Mouse (Mus musculus) liver, embryonic 14.5 days (tissue): ENCODE data around the gene Fhl3. TPM values are rescaled to one million over a fixed set of nuclear protein-coding genes. Genes with fewer than 3 reads are reported as not detected.
"Not testable (repeated sequence)": the region's sequence is repeated elsewhere in the genome, so short reads cannot be mapped to it uniquely, and the experiment has no call there.

Experiments used
- ATAC-seq: fragments of 200-750 bp; cut with Nextera tagmentation; 2 replicates; pipeline ENCODE4 v1.8.0; 2017; ENCODE audit warnings: moderate number of reproducible peaks, mild to moderate bottlenecking, moderate library complexity; ENCODE audit not compliant: insufficient read depth
- DNase-seq, 3 experiments: peaks; one replicate each; pipeline ENCODE4 v3.0.0-alpha.2; 2012 to 2013; ENCODE audit warnings: low read depth in 3 of 3, low spot score in 3 of 3
- H3K27ac ChIP-seq: fragments of 300-500 bp; sonication (generic); 2 replicates; pipeline ENCODE4 v1.5.1; 2014; ENCODE audit warnings: moderate library complexity, mild to moderate bottlenecking, control low read depth, inconsistent platforms
- H3K27me3 ChIP-seq: fragments of 300-500 bp; sonication (generic); 2 replicates; pipeline ENCODE4 v1.6.1; 2014; ENCODE audit warnings: mild to moderate bottlenecking, low read length, moderate library complexity; ENCODE audit not compliant: control insufficient read depth, insufficient read depth
- H3K36me3 ChIP-seq: fragments of 300-500 bp; sonication (generic); replicated peaks from 2 replicates; pipeline ENCODE4 v1.6.1; 2014; ENCODE audit warnings: low read depth; ENCODE audit not compliant: control insufficient read depth, insufficient read depth
- H3K4me1 ChIP-seq, 2 experiments: fragments of 200-500 bp in 1 of 2; fragments of 300-500 bp in 1 of 2; sonication (generic) in 1 of 2; replicated peaks; 2 replicates each; pipeline ENCODE4 v1.6.1; 2012 to 2014; ENCODE audit warnings: antibody characterized with exemption in 1 of 2, inconsistent platforms in 1 of 2, low read length in 1 of 2; ENCODE audit not compliant: control insufficient read depth in 2 of 2, insufficient read depth in 2 of 2
- H3K4me2 ChIP-seq: fragments of 300-500 bp; sonication (generic); 2 replicates; pipeline ENCODE4 v1.6.1; 2014; ENCODE audit warnings: low read depth, mild to moderate bottlenecking, control low read depth, moderate library complexity
- H3K4me3 ChIP-seq, 2 experiments: fragments of 200-500 bp in 1 of 2; fragments of 300-500 bp in 1 of 2; sonication (generic) in 1 of 2; 2 replicates each; pipeline ENCODE4 v1.5.1; 2012 to 2014; ENCODE audit warnings: low read depth in 2 of 2, low read length in 2 of 2, mild to moderate bottlenecking in 2 of 2, control low read depth in 1 of 2, inconsistent platforms in 1 of 2, moderate library complexity in 1 of 2; ENCODE audit not compliant: insufficient read depth in 1 of 2
- H3K9ac ChIP-seq: fragments of 300-500 bp; sonication (generic); replicated peaks from 2 replicates; pipeline ENCODE4 v1.6.1; 2014; ENCODE audit warnings: mild to moderate bottlenecking, control low read depth, moderate library complexity
- H3K9me3 ChIP-seq: fragments of 300-500 bp; sonication (generic); 2 replicates; pipeline ENCODE4 v1.6.1; 2016; ENCODE audit warnings: low read length, mixed read lengths; ENCODE audit not compliant: control insufficient read depth
- CTCF ChIP-seq: IDR thresholded peaks from 2 replicates; pipeline ENCODE4 v1.5.1; 2016; ENCODE audit warnings: antibody characterized with exemption, low read depth, control low read depth
- EP300 ChIP-seq: IDR thresholded peaks from 2 replicates; pipeline ENCODE4 v1.6.1; 2016; ENCODE audit warnings: antibody characterized with exemption, low read depth
- WGBS: fragments of 180-500 bp; shearing (Covaris S2); extraction: QIAGEN DNeasy Blood & Tissue Kit; methylation state at CpG from one replicate; pipeline ENCODE4 v1.1.7; 2014; ENCODE audit not compliant: insufficient replicate concordance; 5-methylcytosine and 5-hydroxymethylcytosine counted together
- polyA plus RNA-seq, 2 experiments: library from polyadenylated mRNA; depleted of rRNA in 1 of 2; stranded (reverse) in 1 of 2; unstranded in 1 of 2; fragments of >200 nt; fragmentation: Nextera tagmentation in 1 of 2; extraction: Ambion mirVana in 1 of 2; gene quantifications; 2 replicates each; pipeline versions ENCODE4 v1.2.1 to v1.2.3; 2012 to 2014

The Fhl3 gene
- polyA plus RNA-seq, 2 experiments, result 2.7 to 2.8 TPM

GRCm38 (mm10) chr4:124708518-124709477 is 8.3 kb downstream of the Fhl3 start:
- Histone ChIP-seq H3K4me1 (peaks cover 38 to 42% of the 10 kb centered on the region in 2 experiments), H3K9ac (peak overlapping the region; percentile 61), H3K36me3 (no peaks in the 10 kb centered on the region; the same call in 1 of the 2 replicates), H3K27ac (peak overlapping the region; percentile 51), H3K4me3 (peak overlapping the region; percentile 52 to 59), H3K27me3 (no peaks in the 10 kb centered on the region), H3K9me3 (no peaks in the 10 kb centered on the region), H3K4me2 (peak overlapping the region; percentile 80)
- ATAC-seq, result peak; percentile 75
- TF ChIP-seq EP300 (no peak), CTCF (peak; percentile 40)
- WGBS, result 3% methylated on average over 41 of the region's 41 CpGs
- DNase-seq, result peak; percentile 60 to 69 (median 63)

GRCm38 (mm10) chr4:124709961-124710446 is 9.5 kb downstream of the Fhl3 start:
- H3K36me3 ChIP-seq, result no peaks in the 10 kb centered on the region; the same call in 1 of the 2 replicates
- TF ChIP-seq EP300 (no peak), CTCF (no peak)
- 3% methylated on average over 18 of the region's 18 CpGs for WGBS
- H3K4me2 ChIP-seq, result peak overlapping the region; percentile 80
- H3K9ac ChIP-seq, result peak overlapping the region; percentile 60
- ATAC-seq (no peak), DNase-seq (no peak)
- peak overlapping the region; percentile 30 to 40; a peak in 3 of 4 replicates for H3K4me3 ChIP-seq
- no peaks in the 10 kb centered on the region for H3K9me3 ChIP-seq
- peak overlapping the region; percentile 51 for H3K27ac ChIP-seq
- H3K27me3 ChIP-seq, result no peaks in the 10 kb centered on the region
- peaks cover 35 to 38% of the 10 kb centered on the region in 2 experiments for H3K4me1 ChIP-seq

- peaks cover 35 to 43% of the 10 kb centered on the region in 2 experiments for H3K4me1 ChIP-seq
- DNase-seq, result no peak
- 5% methylated on average over 5 of the region's 5 CpGs for WGBS
These were observed 10.3 kb downstream of the Fhl3 start for GRCm38 (mm10) chr4:124710776-124711291.

GRCm38 (mm10) chr4:124712618-124713017 is 12.1 kb downstream of the Fhl3 start:
- Histone ChIP-seq H3K4me3 (no peak overlapping the region), H3K4me1 (peaks cover 40 to 43% of the 10 kb centered on the region in 2 experiments), H3K27ac (peak overlapping the region; percentile 69), H3K9ac (no peak overlapping the region; the same call in 1 of the 2 replicates), H3K9me3 (no peaks in the 10 kb centered on the region), H3K36me3 (peaks cover 8% of the 10 kb centered on the region; the same call in 1 of the 2 replicates), H3K27me3 (no peaks in the 10 kb centered on the region), H3K4me2 (peak overlapping the region; percentile 1; the same call in 1 of the 2 replicates)
- DNase-seq, result peak; percentile 68 to 76 (median 74)
- peak; percentile 69 for ATAC-seq
- WGBS, result 39% methylated on average over 6 of the region's 6 CpGs
- TF ChIP-seq EP300, result peak; percentile 69
- TF ChIP-seq CTCF, result no peak

More at GRCm38 (mm10) chr4:124710776-124711291, 10.3 kb downstream of the Fhl3 start:
- H3K4me3 ChIP-seq, result no peak overlapping the region
- no peak overlapping the region for H3K27ac ChIP-seq
- ATAC-seq, result no peak
- H3K4me2 ChIP-seq, result peak overlapping the region; percentile 80; the same call in 1 of the 2 replicates
- peaks cover under 1% of the 10 kb centered on the region; the same call in 1 of the 2 replicates for H3K36me3 ChIP-seq
- H3K9me3 ChIP-seq, result no peaks in the 10 kb centered on the region
- TF ChIP-seq CTCF (peak; percentile 71), EP300 (no peak)
- no peaks in the 10 kb centered on the region for H3K27me3 ChIP-seq
- H3K9ac ChIP-seq, result no peak overlapping the region

- DNase-seq, H3K9ac ChIP-seq, H3K9me3 ChIP-seq, H3K4me3 ChIP-seq, H3K27ac ChIP-seq, H3K27me3 ChIP-seq, ATAC-seq: not testable (repeated sequence)
- Histone ChIP-seq H3K36me3 (peaks cover 20% of the 10 kb centered on the region), H3K4me2 (peak overlapping the region; percentile 75), H3K4me1 (peaks cover 38% of the 10 kb centered on the region in 2 experiments)
- WGBS, result 59% methylated on average over 5 of the region's 5 CpGs
These were observed 13.3 kb downstream of the Fhl3 start for GRCm38 (mm10) chr4:124713850-124714249.
